Mouse (Mus musculus): ENCODE results near the gene Fmnl1. TPM values are rescaled to one million over a fixed set of nuclear protein-coding genes. Genes with fewer than 3 reads are reported as not detected.

The Fmnl1 gene
- polyA plus RNA-seq, 1 experiment: 6.4 TPM

DNA sequence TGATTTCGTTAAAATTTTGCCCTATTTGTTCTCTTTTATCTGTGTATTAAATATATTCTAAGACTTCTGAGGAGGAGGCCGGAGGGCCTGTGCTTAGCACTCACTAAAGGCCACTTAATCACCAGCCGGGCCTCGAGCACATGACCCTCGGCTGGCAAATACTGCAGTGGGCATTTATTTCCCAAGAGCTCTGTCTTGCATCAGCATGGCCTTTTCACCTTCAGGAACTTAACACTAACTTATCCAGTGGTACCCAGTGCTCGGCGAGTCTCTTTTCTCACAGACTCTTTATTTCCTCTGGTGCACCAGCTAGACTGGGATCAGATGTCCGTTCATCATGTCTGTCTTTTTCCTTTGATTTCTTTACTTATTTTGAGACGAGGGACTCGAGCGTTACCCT lies 10.2 kb upstream of the Fmnl1 start:
- DNase-seq (ENCODE audit: low spot score): no peak

GRCm38 (mm10) chr11:103161449-103161848 lies 9.5 kb upstream of the Fmnl1 start:
- no peak for DNase-seq (ENCODE audit: low spot score)

DNA sequence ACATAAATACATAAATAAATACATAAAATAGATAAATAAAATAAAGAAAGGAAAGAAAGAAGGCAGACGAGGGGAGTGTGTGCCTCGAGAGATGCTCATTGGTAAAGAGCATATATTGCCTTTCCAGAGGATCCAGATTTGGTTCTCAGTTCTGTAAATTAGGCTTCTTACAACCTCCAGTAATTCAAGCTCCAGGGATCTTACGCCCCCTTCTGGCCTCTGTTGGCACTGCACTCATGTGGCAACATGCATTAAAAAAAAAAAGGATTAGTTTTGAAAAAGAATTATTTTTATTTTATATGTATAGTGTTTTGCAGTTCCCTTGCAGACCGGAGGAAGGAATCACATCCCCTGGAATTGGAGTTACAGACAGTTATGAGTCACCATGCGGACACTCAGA lies 8.8 kb upstream of the Fmnl1 start:
- DNase-seq (ENCODE audit: low spot score): no peak

DNA sequence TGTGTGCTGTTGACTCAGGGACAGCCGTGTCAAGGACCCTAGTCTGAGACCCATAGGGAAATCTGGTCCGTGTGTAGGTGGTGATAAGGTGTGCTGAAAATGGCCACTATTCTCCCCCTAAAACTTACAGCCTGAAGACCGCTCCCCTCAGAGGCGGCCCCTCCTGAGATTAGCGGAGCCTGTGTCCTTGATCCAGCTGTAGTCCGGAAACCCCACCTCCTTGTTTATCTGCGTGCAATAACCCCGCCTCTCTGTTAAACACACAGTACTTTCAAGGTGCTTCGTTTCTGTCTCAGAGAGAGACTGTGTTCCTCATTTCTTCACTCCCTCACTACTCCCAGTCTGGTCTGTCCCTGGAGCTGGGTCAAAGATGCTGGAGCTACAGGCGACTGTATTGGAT lies 6.5 kb upstream of the Fmnl1 start:
- no peak for DNase-seq (ENCODE audit: low spot score)

DNA sequence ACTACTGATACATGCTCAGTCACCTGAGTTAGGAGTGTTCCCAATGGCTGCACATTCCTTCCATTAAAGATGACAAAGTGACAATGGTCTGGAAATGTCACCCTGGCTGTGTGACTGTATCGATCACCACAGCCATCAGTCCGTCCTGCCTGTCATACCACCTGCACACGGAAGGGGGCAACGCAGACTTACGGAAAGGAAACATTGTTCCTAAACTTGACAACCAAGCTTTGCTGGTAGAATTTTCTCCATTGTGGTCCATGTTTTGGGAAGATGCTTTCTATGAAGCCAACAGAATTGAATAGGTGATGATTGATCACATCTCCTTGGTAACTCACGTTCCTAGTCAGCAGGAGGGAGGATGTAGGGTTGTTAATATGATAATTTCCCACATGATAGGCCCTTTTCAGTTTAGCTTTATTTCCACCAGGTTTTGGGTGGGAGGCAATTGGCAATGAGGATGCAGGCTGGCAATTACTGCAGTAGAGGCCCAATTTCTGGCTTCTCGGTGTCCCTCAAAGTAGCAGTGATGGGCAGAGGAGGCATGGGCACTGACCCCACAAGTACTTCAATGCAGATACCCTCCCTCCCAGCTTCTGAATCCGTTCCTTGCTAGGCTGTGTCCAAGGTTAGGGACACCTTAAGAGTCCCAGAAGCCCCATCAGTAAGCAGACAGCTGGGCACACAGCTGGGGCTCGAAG lies 2.1 kb upstream of the Fmnl1 start:
- DNase-seq (ENCODE audit: low spot score): peak; percentile 34

- no peak for DNase-seq (ENCODE audit: low spot score)
Measured at GRCm38 (mm10) chr11:103169664-103170063, 1.2 kb upstream of the Fmnl1 start.

DNA sequence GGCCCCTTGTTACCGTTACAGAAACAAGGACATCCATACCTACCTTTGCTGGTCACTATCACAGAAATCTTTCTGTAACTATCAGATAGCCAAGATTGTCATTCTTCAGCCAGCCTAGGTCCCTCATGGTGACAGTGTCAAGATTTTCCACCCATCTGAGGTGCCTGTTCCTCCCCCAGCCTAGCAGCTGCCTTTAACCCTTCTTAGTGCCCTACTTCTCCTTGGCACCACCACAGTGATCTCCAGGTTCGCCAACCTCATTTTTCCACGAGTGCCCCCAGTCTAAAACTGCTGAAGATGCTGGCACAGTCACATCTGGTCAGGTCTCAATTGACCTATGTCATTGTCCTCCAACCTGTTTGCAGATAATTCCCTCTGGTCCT lies 805 bp upstream of the Fmnl1 start:
- DNase-seq (ENCODE audit: low spot score): no peak

DNA sequence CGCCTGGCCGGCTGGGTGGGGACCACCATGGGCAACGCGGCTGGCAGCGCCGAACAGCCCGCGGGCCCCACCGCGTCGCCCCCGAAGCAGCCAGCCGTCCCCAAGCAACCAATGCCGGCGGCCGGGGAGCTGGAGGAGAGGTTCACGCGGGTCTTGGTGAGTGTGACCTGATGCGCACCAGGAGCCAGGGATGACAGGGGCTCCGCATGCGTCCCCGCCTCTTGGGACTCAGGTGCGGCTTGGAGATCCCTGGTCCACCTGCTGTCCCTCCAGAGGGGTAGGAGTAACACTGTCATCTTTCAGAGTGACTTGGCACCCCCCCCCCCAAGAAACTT lies 346 bp downstream of the Fmnl1 start:
- no peak for DNase-seq (ENCODE audit: low spot score)

DNA sequence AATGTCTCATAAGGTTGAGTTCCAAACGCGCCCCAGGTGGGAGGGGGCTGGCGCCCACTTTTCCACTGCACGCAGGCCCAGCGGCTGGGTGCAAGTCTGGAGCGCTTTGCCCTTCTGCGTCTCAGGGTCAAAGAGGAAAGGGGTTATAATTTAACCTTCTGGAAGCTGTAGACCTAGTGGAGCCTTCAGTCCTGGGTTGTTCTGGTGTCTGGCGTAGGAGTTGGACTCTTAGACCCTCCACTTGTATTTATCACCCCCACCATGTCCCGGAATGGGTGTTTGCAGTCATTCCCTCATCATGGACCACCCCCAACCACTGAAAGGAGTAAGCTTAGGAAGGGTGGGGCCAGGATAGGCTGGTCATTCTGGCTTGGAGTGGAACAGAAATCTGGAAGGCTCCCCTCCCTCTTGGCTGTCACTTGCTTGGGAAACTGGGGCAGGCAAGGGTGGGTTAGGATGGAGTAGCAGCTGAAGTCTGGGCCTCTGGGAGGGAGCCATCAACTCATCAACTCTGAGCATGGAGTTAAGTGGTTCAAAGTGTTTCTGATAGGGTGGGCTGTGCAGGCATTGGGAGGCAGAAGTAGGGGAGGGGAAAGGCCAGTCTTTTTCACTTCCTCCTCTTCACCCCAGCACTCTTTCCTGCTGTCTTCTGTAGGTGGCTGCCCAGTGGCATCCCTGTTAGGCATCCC lies 940 bp downstream of the Fmnl1 start:
- no peak for DNase-seq (ENCODE audit: low spot score)

DNA sequence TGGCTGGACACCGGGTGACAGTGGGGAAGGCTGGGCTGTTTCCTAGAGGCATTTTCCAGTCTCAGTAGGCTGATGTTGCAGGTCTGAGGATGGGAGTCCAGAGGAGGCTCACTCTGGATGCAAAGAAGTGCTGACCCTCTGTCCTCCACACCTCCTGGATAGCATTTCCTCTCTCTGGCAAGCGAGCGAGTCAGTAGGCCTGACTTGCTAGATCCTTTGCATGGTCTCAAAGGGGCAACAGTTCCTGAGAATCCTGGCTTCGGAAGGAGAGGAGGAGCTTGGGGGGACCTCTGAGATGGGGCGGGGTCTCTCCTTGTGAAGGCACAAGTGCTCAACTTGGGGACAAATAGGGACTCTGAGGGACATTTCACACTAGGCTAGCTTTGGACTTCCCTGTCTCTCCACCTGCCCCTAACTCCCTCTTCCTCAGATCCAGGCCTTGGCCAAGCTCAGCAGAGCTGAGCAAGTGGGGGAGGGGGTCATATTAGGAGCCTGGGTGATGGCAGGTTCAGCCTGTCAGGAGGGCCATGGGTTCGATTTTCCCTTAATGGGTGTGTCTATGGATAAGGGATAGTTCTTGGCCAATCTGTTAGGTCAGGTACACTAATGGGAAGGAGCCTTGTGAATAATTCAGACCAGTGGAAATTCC lies 1.6 kb downstream of the Fmnl1 start:
- DNase-seq (ENCODE audit: low spot score): no peak

DNA sequence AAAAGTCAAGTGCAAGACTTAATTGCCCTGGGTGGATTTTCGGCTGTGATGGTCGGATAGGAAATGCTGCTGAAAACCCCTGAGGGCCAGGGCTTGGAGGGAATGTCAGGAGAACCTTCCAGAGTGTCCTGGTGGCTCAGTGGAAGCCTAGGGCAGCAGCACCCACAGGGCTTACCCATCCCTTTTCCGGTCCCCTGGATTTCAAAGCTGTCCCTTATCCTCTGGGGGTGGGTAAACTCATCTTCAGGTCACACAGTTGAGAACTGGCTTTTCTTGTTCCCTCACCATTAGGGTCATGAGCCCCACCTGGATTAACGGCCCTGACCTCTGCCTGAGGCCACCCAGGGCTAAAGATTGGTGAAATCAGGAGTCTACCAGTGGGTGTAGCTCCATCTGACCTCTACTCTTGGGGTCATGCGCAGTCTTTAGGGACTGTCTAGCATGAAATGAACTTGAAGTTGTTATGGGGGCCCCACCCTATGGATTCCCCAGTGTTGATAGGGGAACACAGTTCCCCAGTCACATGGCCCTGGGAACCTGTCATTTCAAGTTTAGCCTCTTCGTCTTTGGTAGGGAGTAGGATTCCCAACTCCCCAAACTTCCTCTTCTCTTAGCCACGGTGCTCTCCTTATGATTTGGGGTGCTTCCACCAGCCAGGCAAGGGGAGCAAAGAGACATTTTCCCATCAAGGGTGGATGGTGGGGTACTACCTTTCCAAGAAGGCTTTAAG lies 2.3 kb downstream of the Fmnl1 start:
- DNase-seq (ENCODE audit: low spot score): no peak

DNA sequence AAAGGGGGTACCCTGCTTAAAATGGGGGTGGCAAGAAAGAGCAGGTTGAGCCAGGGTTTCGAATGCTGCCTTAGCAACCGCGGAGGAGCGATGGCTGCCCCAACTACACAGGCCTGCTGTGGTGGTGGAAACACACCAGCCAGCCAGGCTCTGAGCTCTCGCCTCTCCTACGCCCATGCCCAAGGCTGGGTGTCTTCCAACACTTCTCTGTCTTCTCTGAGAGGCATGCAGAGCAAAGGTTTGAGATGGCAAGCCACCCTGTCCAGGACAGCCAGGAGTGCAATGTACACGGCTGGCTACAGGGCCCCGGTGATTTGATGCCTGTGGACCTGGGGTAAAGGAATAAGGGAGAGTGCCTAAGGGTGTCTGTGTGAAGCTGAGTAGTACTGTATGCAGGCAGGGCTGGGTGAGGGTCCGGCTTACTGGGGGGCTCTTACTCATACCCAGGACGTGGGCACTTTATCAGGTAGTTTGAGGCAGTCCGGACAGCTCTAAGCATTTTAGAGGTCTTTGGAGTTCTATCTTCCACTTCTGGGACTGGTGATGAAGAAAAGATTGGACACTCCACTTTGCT lies 3.0 kb downstream of the Fmnl1 start:
- DNase-seq (ENCODE audit: low spot score): no peak

GRCm38 (mm10) chr11:103174411-103174832 lies 3.5 kb downstream of the Fmnl1 start:
- DNase-seq (ENCODE audit: low spot score): no peak

GRCm38 (mm10) chr11:103174891-103175391 lies 4.0 kb downstream of the Fmnl1 start:
- DNase-seq (ENCODE audit: low spot score): no peak

DNA sequence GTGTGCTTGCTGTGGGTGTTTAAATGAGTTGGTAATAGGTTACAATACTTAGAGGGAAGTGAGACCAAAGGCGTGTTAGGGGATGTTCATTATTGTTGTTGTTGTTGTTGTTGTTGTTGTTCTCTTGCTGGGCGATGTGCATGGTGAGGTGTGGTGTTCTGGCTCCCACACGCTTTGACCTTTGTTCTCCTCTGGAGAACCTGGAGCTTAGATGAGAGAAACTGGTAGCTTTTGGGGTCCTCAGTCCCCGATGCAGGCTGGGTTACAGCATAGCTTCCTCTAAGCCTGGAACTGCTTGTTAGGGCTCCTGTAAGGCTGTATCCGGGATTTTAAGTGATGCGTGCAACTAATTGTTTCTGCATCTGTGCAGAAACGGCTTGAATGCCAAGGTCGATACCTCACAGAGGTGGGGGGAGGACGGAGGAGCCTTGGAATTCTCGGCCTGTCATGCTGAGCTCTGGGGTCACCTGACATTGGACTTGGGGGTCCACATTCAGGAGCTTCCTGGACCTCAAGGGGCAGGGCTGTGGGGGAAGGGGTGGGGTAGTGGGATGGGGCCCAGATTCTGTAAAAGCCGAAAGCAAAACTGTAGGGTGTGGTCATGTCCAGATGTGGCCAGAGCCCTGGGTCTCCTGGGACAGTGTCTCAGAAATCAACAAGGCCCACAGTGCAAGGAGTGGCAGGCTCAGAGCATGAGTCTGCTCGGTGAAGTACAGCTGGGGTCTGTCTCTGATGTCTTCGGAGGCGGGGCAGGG lies 5.0 kb downstream of the Fmnl1 start:
- no peak for DNase-seq (ENCODE audit: low spot score)

DNA sequence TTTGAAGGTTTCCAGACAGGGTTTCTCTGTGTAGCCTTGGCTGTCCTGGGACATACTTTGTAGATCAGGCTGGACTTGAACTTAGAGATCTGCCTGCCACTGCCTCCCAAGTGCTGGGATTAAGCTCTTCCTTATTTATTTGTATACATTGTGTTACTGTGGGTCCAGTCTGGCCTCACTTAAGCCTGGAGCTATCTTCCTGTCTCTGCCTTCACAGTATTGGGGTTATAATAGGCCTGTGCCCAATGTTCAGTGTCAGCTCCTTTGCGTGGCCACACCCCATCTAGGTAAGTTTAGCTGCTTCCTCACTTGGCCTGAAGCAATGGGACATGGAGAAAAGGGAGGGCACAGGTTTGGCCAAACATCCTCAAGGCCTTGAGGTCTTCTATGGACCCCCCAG lies 5.6 kb downstream of the Fmnl1 start:
- DNase-seq (ENCODE audit: low spot score): no peak

DNA sequence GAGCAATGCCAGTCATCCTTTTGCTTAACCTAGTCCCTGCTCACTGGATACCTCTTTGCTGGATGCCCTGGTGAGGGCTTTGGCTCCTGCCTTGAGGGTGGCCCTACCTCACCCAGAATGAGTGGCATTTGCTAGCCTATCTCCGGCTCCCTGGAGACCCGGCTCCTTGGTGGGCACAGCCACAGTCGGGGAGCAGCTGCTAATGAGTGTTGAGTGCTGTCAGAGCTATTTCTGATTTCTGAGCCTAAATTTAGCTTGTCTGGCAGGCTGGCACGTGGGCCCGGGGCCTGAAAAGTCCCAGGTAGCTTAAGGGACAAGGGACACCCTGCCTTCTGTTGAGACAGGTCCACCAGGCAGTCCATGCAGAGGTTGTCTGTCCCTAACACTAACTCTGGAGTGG lies 6.3 kb downstream of the Fmnl1 start:
- no peak for DNase-seq (ENCODE audit: low spot score)

- DNase-seq (ENCODE audit: low spot score): no peak
Measured at GRCm38 (mm10) chr11:103177815-103178485, 7.0 kb downstream of the Fmnl1 start.

- DNase-seq (ENCODE audit: low spot score): no peak
Measured at GRCm38 (mm10) chr11:103178748-103179147, 7.8 kb downstream of the Fmnl1 start.

- no peak for DNase-seq (ENCODE audit: low spot score)
Measured at GRCm38 (mm10) chr11:103180426-103180825, 9.5 kb downstream of the Fmnl1 start.

DNA sequence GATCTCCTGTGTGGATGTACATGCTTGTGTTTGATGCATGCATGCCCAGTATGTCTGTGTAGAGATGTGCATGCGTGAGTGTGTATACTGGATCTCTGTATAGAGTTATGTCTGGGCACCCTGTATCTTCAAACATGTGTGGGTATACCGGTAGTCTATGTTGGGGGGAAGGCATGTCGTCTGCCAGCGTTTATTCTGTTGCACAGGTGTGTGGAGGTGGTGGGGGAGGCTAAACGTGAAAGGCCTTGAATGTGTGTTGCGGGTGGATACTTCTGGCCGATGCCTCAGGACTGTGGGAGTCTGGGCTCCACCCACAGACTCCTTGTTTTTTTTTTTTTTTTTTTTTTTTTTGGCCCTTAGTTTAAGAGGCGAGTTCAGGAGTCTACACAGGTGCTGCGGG lies 10.4 kb downstream of the Fmnl1 start:
- DNase-seq (ENCODE audit: low spot score): no peak

Data from urinary bladder, adult 2 months (tissue).